Mouse (Mus musculus) limb, embryonic 14.5 days (tissue): ENCODE data around the gene Agr3. TPM values are rescaled to one million over a fixed set of nuclear protein-coding genes. Genes with fewer than 3 reads are reported as not detected.

Source experiments
- ATAC-seq: fragments of 200-750 bp; cut with Nextera tagmentation; 2 replicates; pipeline ENCODE4 v1.8.0; 2017; ENCODE audit warnings: low read depth, moderate number of reproducible peaks, moderate TSS enrichment; ENCODE audit not compliant: low FRiP score
- DNase-seq: peaks from one replicate; pipeline ENCODE4 v3.0.0-alpha.2; 2015; ENCODE audit warnings: low spot score
- H3K27ac ChIP-seq: fragments of 300-500 bp; sonication (generic); replicated peaks from 2 replicates; pipeline ENCODE4 v1.5.1; 2014; ENCODE audit warnings: low read depth, mild to moderate bottlenecking, low read length, moderate library complexity, mixed read lengths
- H3K27me3 ChIP-seq: fragments of 300-500 bp; sonication (generic); 2 replicates; pipeline ENCODE4 v1.6.1; 2014; ENCODE audit warnings: low read length, mixed read lengths; ENCODE audit not compliant: control insufficient read depth, insufficient read depth
- H3K36me3 ChIP-seq: fragments of 300-500 bp; sonication (generic); 2 replicates; pipeline ENCODE4 v1.6.1; 2014; ENCODE audit warnings: mild to moderate bottlenecking, low read length, moderate library complexity, mixed read lengths; ENCODE audit not compliant: control insufficient read depth, insufficient read depth
- H3K4me1 ChIP-seq: fragments of 300-500 bp; sonication (generic); 2 replicates; pipeline ENCODE4 v1.6.1; 2014; ENCODE audit warnings: antibody characterized with exemption, low read length, mixed read lengths; ENCODE audit not compliant: control insufficient read depth, insufficient read depth
- H3K4me2 ChIP-seq: fragments of 300-500 bp; sonication (generic); replicated peaks from 2 replicates; pipeline ENCODE4 v1.6.1; 2014; ENCODE audit warnings: low read depth, mild to moderate bottlenecking, low read length, moderate library complexity; ENCODE audit not compliant: severe bottlenecking
- H3K4me3 ChIP-seq: fragments of 300-500 bp; sonication (generic); replicated peaks from 2 replicates; pipeline ENCODE4 v1.5.1; 2014; ENCODE audit warnings: low read length
- H3K9ac ChIP-seq: fragments of 300-500 bp; sonication (generic); 2 replicates; pipeline ENCODE4 v1.6.1; 2014; ENCODE audit warnings: mild to moderate bottlenecking, low read depth, low read length, moderate library complexity; ENCODE audit not compliant: severe bottlenecking
- H3K9me3 ChIP-seq: fragments of 300-500 bp; sonication (generic); 2 replicates; pipeline ENCODE4 v1.6.1; 2016; ENCODE audit warnings: low read length; ENCODE audit not compliant: control insufficient read depth
- POLR2A ChIP-seq: fragments of 200-500 bp; IDR thresholded peaks from 2 replicates; pipeline ENCODE4 v1.8.0; 2012; ENCODE audit warnings: inconsistent platforms, mild to moderate bottlenecking, moderate library complexity, borderline replicate concordance; ENCODE audit not compliant: insufficient read depth, insufficient read length; ENCODE audit errors: extremely low read depth
- WGBS: fragments of 180-500 bp; shearing (Covaris S2); extraction: QIAGEN DNeasy Blood & Tissue Kit; methylation state at CpG from one replicate; pipeline ENCODE4 v1.1.7; 2014; 5-methylcytosine and 5-hydroxymethylcytosine counted together
- polyA plus RNA-seq, 2 experiments: library from polyadenylated mRNA; depleted of rRNA in 1 of 2; stranded (reverse) in 1 of 2; unstranded in 1 of 2; fragments of >200 nt; fragmentation: Nextera tagmentation in 1 of 2; extraction: Ambion mirVana in 1 of 2; gene quantifications; 2 replicates each; pipeline versions ENCODE4 v1.2.1 to v1.2.3; 2012 to 2014

Agr3 gene
- polyA plus RNA-seq (2012; rRNA removed) (not detected in 2 replicates), polyA plus RNA-seq (2014; fragmentation: Nextera tagmentation; extraction: Ambion mirVana) (not detected in 2 replicates)

GRCm38 (mm10) chr12:35925402-35925801 lies at the start of gene Agr3:
Gene Agr3, plus strand, starts transcription at chr12:35925620.
- TF ChIP-seq POLR2A: no peak
- no peaks in the 10 kb centered on the region for H3K27me3 ChIP-seq
- 74% methylated on average over 9 of the region's 9 CpGs for WGBS
- ATAC-seq: no peak
- H3K9ac ChIP-seq: no peak within 1 kb of the TSS
- H3K27ac ChIP-seq: no peak within 1 kb of the TSS
- DNase-seq: no peak
- H3K4me3 ChIP-seq: no peak within 1 kb of the TSS
- no peaks in the 10 kb centered on the region for H3K4me1 ChIP-seq
- no peaks in the 10 kb centered on the region for H3K9me3 ChIP-seq
- no peaks in the 10 kb centered on the region for H3K36me3 ChIP-seq
- no peak within 1 kb of the TSS for H3K4me2 ChIP-seq

- no peak overlapping the region for H3K9ac ChIP-seq
- 62% methylated on average over 9 of the region's 9 CpGs for WGBS
- H3K27ac ChIP-seq: no peak overlapping the region
- no peak for ATAC-seq
- DNase-seq: no peak
- no peaks in the 10 kb centered on the region for H3K36me3 ChIP-seq
- no peak for TF ChIP-seq POLR2A
- H3K27me3 ChIP-seq: no peaks in the 10 kb centered on the region
- H3K9me3 ChIP-seq: no peaks in the 10 kb centered on the region
- no peak overlapping the region for H3K4me3 ChIP-seq
- no peaks in the 10 kb centered on the region for H3K4me1 ChIP-seq
- no peak overlapping the region for H3K4me2 ChIP-seq
Observed at GRCm38 (mm10) chr12:35884892-35885558, 40.4 kb upstream of the Agr3 start.

- H3K9ac ChIP-seq: no peak overlapping the region
- no peaks in the 10 kb centered on the region for H3K36me3 ChIP-seq
- no peaks in the 10 kb centered on the region for H3K4me1 ChIP-seq
- no peak for ATAC-seq
- no peak overlapping the region for H3K4me2 ChIP-seq
- no peaks in the 10 kb centered on the region for H3K27me3 ChIP-seq
- 75% methylated on average over 2 of the region's 2 CpGs for WGBS
- TF ChIP-seq POLR2A: no peak
- no peak overlapping the region for H3K27ac ChIP-seq
- DNase-seq: no peak
- H3K9me3 ChIP-seq: no peaks in the 10 kb centered on the region
- no peak overlapping the region for H3K4me3 ChIP-seq
Observed at GRCm38 (mm10) chr12:35889383-35889782, 36.0 kb upstream of the Agr3 start.

- Histone ChIP-seq H3K36me3 (no peaks in the 10 kb centered on the region), H3K27me3 (no peaks in the 10 kb centered on the region), H3K4me1 (no peaks in the 10 kb centered on the region), H3K9ac (no peak overlapping the region), H3K4me2 (no peak overlapping the region), H3K9me3 (no peaks in the 10 kb centered on the region), H3K4me3 (no peak overlapping the region), H3K27ac (no peak overlapping the region)
- DNase-seq (no peak), ATAC-seq (no peak)
- TF ChIP-seq POLR2A: no peak
- WGBS: 77% methylated on average over 2 of the region's 2 CpGs
Observed at GRCm38 (mm10) chr12:35890756-35891155, 34.7 kb upstream of the Agr3 start.

GRCm38 (mm10) chr12:35894304-35894900 lies 31.0 kb upstream of the Agr3 start:
- Histone ChIP-seq H3K4me2 (no peak overlapping the region), H3K9me3 (no peaks in the 10 kb centered on the region), H3K27me3 (no peaks in the 10 kb centered on the region), H3K36me3 (no peaks in the 10 kb centered on the region), H3K9ac (no peak overlapping the region), H3K4me1 (no peaks in the 10 kb centered on the region), H3K27ac (no peak overlapping the region), H3K4me3 (no peak overlapping the region)
- ATAC-seq: no peak
- no peak for DNase-seq
- TF ChIP-seq POLR2A: no peak
- WGBS: 55% methylated on average over 6 of the region's 6 CpGs
